Mouse (Mus musculus): ENCODE results near the gene Fthl17c.

- TF ChIP-seq CTCF (IDR thresholded peaks at IDR 0.05): no peak
- no peak for TF ChIP-seq POLR2A (IDR thresholded peaks at IDR 0.05; ENCODE audit: insufficient read depth, low read depth, low read length)
Measured at GRCm38 (mm10) chrX:9019481-9019880, 43.1 kb upstream of the Fthl17c start.
